Mouse (Mus musculus) hindlimb bud, embryonic 11.5 days (tissue): ENCODE measurements around the gene Fam78b.

Experiments
- DNase-seq: peaks from one replicate; pipeline ENCODE4 v3.0.0-alpha.2; 2012; ENCODE audit warnings: low read depth, low spot score; ENCODE audit errors: extremely low spot score

The Fam78b gene

GRCm38 (mm10) chr1:167024961-167025360, 23.7 kb downstream of the Fam78b start:
- no peak for DNase-seq

GRCm38 (mm10) chr1:167032046-167032648, 30.9 kb downstream of the Fam78b start:
- no peak for DNase-seq

GRCm38 (mm10) chr1:167034435-167034834, 33.2 kb downstream of the Fam78b start:
- no peak for DNase-seq

- no peak for DNase-seq
Measured at GRCm38 (mm10) chr1:167042558-167042957, 41.3 kb downstream of the Fam78b start.

GRCm38 (mm10) chr1:167046169-167046927, 45.1 kb downstream of the Fam78b start:
- DNase-seq = no peak

- no peak for DNase-seq
Measured at GRCm38 (mm10) chr1:167050859-167051258, 49.6 kb downstream of the Fam78b start.

GRCm38 (mm10) chr1:167054029-167054428, 52.8 kb downstream of the Fam78b start:
- no peak for DNase-seq

GRCm38 (mm10) chr1:167057543-167057942, 56.3 kb downstream of the Fam78b start:
- DNase-seq = no peak

GRCm38 (mm10) chr1:167059550-167060285, 58.5 kb downstream of the Fam78b start:
- no peak for DNase-seq

GRCm38 (mm10) chr1:167063971-167064370, 62.8 kb downstream of the Fam78b start:
- no peak for DNase-seq

GRCm38 (mm10) chr1:167065541-167065940, 64.3 kb downstream of the Fam78b start:
- DNase-seq = no peak

- DNase-seq = no peak
Measured at GRCm38 (mm10) chr1:167065986-167066385, 64.8 kb downstream of the Fam78b start.

- no peak for DNase-seq
Measured at GRCm38 (mm10) chr1:167066933-167067341, 65.7 kb downstream of the Fam78b start.

GRCm38 (mm10) chr1:167069741-167070140, 68.5 kb downstream of the Fam78b start:
- no peak for DNase-seq

GRCm38 (mm10) chr1:167070306-167070705, 69.1 kb downstream of the Fam78b start:
- DNase-seq = no peak

- DNase-seq = no peak
Measured at GRCm38 (mm10) chr1:167075726-167076125, 74.5 kb downstream of the Fam78b start.

- peak; percentile 31 for DNase-seq
Measured at GRCm38 (mm10) chr1:167079476-167079875, 78.3 kb downstream of the Fam78b start.

GRCm38 (mm10) chr1:167081946-167082345, 80.7 kb downstream of the Fam78b start:
- DNase-seq = no peak

GRCm38 (mm10) chr1:167082506-167083100, 81.4 kb downstream of the Fam78b start:
- no peak for DNase-seq

GRCm38 (mm10) chr1:167083181-167083580, 82.0 kb downstream of the Fam78b start:
- no peak for DNase-seq

- no peak for DNase-seq
Measured at GRCm38 (mm10) chr1:167084330-167084729, 83.1 kb downstream of the Fam78b start.
